Mouse (Mus musculus) neural tube, embryonic 13.5 days (tissue): ENCODE results near the gene Sms. TPM values are rescaled to one million over a fixed set of nuclear protein-coding genes. Genes with fewer than 3 reads are reported as not detected.

Experiments used
- ATAC-seq: fragments of 200-750 bp; cut with Nextera tagmentation; 2 replicates; pipeline ENCODE4 v1.8.0; 2017; ENCODE audit warnings: low read depth, mild to moderate bottlenecking, moderate TSS enrichment, moderate library complexity
- H3K27ac ChIP-seq: fragments of 300-500 bp; sonication (generic); replicated peaks from 2 replicates; pipeline ENCODE4 v1.5.1; 2015; ENCODE audit warnings: moderate library complexity, mild to moderate bottlenecking, inconsistent platforms
- H3K27me3 ChIP-seq: fragments of 300-500 bp; sonication (generic); 2 replicates; pipeline ENCODE4 v1.6.1; 2015; ENCODE audit warnings: mild to moderate bottlenecking, inconsistent platforms
- H3K36me3 ChIP-seq: fragments of 300-500 bp; sonication (generic); 2 replicates; pipeline ENCODE4 v1.6.1; 2015; ENCODE audit warnings: mild to moderate bottlenecking, inconsistent platforms
- H3K4me1 ChIP-seq: fragments of 300-500 bp; sonication (generic); replicated peaks from 2 replicates; pipeline ENCODE4 v1.6.1; 2015; ENCODE audit warnings: inconsistent platforms
- H3K4me2 ChIP-seq: fragments of 300-500 bp; sonication (generic); 2 replicates; pipeline ENCODE4 v1.6.1; 2015; ENCODE audit warnings: inconsistent platforms, mild to moderate bottlenecking, moderate library complexity
- H3K4me3 ChIP-seq: fragments of 300-500 bp; sonication (generic); 2 replicates; pipeline ENCODE4 v1.5.1; 2015; ENCODE audit warnings: mild to moderate bottlenecking, inconsistent platforms
- H3K9ac ChIP-seq: fragments of 300-500 bp; sonication (generic); 2 replicates; pipeline ENCODE4 v1.6.1; 2015; ENCODE audit warnings: moderate library complexity, mild to moderate bottlenecking, inconsistent platforms
- H3K9me3 ChIP-seq: fragments of 300-500 bp; sonication (generic); 2 replicates; pipeline ENCODE4 v1.6.1; 2016; ENCODE audit warnings: inconsistent platforms
- WGBS: fragments of 180-500 bp; shearing (Covaris S2); methylation state at CpG from one replicate; pipeline ENCODE4 v1.1.7; 2015; 5-methylcytosine and 5-hydroxymethylcytosine counted together
- polyA plus RNA-seq: library from polyadenylated mRNA; unstranded; fragments of >200 nt; fragmentation: Nextera tagmentation; extraction: Ambion mirVana; gene quantifications from 2 replicates; pipeline ENCODE4 v1.2.1, GENCODE M21; 2015

The Sms gene
- polyA plus RNA-seq, result 112 and 125 TPM in 2 replicates

DNA sequence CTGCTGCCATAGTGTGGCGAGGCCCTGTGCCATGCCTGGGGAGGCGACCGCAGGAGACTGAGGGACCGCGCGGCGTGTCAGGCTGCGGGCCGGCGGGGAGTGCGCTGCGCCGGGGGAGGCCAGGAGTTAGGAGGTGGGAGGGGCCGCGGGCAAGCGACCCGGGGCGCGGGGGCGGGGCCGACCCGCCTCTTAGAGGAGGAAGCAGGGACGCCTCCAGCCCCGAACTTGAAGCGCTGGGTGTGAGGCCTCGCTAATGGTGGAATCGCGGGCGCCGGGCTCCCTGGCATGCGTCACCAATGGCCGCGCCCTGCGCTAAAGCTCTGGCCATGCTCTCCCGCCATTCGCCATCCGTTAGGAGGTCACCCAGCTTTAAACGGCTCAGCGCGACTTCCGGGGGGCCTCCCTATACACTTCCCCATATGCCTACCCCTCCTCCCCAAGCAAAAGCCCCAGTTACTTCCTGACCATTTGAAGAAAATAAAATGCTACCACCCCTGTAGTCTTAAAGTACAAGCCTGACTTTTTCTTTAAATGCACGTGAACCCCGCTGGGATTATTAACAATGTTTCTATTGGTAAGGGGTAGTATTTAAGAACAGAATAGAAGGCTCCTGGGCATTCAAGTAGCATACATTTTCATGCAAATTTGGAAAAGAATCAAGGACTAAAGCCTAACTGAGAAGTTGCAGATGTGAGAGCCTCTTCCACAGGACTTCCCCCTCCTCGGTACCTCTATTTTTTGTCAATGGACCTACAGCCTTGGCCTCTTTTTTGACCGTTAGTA lies at the start of gene Sms:
TSS of gene Sms (minus strand) at position 344 of the 783 bp plus-strand sequence.
- peak; percentile 91 for ATAC-seq
- Histone ChIP-seq H3K4me1 (peaks cover 13% of the 10 kb centered on the region), H3K9ac (peak within 1 kb of the TSS; percentile 89), H3K27me3 (no peaks in the 10 kb centered on the region), H3K27ac (peak within 1 kb of the TSS; percentile 94), H3K36me3 (no peaks in the 10 kb centered on the region), H3K4me2 (peak within 1 kb of the TSS; percentile 55), H3K9me3 (no peaks in the 10 kb centered on the region), H3K4me3 (peak within 1 kb of the TSS; percentile 66)
- whole genome bisulfite sequencing, result 16% methylated on average over 26 of the region's 45 CpGs

DNA sequence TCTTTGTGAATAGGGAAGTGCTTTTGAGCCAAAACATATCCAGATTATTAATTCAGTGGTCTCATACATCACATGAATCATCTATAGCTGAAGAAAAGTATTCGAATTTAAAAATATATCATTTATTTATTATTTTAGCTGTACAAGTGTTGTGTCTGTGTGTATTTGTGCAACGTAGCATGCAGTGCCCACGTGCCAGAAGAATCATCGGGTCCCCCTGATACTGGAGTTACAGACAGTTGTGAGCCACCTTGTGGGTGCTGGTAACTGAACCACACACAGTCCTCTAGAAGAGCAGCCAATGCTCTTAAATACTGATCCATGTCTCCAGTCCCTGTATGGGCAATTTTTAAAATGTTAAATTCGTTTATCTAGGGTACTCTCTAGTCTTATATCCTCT lies 14.3 kb upstream of the Sms start:
- Histone ChIP-seq H3K4me2 (no peak overlapping the region), H3K36me3 (no peaks in the 10 kb centered on the region), H3K4me1 (no peaks in the 10 kb centered on the region), H3K27ac (no peak overlapping the region), H3K9me3 (no peaks in the 10 kb centered on the region), H3K9ac (no peak overlapping the region), H3K4me3 (no peak overlapping the region), H3K27me3 (no peaks in the 10 kb centered on the region)
- ATAC-seq, result no peak
- 68% methylated on average over 5 of the region's 5 CpGs for WGBS

DNA sequence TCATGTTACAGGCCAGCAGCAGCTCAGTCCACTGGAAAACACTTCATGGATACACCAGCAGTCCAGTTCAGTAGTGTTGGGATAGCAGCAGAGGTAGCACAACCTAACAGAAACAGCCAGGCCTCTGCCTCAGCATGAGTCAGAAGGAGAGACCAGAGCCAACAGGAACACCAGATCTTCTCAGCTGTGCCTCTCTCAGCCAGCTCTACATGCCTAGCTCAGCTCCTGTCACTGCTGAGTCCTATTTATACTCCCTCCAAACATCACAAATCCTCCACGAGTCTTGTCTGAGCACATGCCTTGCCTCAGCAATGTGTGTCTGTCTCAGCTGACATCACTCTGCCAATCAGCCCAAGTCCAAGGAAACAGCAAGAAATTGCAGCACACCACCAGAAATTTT lies 12.4 kb upstream of the Sms start:
- Histone ChIP-seq H3K4me1 (no peaks in the 10 kb centered on the region), H3K9me3 (no peaks in the 10 kb centered on the region), H3K27ac (no peak overlapping the region), H3K4me2 (no peak overlapping the region), H3K4me3 (no peak overlapping the region), H3K9ac (no peak overlapping the region), H3K36me3 (no peaks in the 10 kb centered on the region), H3K27me3 (no peaks in the 10 kb centered on the region)
- no peak for ATAC-seq
- WGBS, result 65% methylated on average over 1 of the region's 1 CpGs

DNA sequence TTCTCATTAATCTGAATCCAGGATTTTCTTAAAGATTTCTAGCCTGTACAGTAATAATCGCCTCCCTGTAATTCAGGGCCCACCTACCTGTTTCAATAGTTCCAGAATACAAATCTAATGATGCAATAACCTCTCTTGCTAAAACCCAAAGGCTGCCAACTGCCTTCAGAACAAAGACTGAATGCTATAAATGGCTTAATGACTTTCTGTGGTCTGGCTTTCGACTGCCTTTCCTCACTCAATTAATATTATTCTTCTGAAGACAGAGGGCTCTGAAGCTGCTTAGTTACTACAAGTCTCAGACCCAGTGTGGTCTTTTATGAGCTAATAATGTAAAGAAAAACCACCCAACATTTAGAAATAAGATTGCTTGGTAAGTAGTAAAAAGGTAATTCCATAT lies 9.8 kb upstream of the Sms start:
- no peak overlapping the region for H3K4me3 ChIP-seq
- no peak overlapping the region for H3K9ac ChIP-seq
- 48% methylated on average over 2 of the region's 2 CpGs for WGBS
- no peaks in the 10 kb centered on the region for H3K9me3 ChIP-seq
- no peak for ATAC-seq
- H3K27me3 ChIP-seq, result no peaks in the 10 kb centered on the region
- no peak overlapping the region for H3K4me2 ChIP-seq
- no peak overlapping the region for H3K27ac ChIP-seq
- no peaks in the 10 kb centered on the region for H3K4me1 ChIP-seq
- H3K36me3 ChIP-seq, result no peaks in the 10 kb centered on the region

DNA sequence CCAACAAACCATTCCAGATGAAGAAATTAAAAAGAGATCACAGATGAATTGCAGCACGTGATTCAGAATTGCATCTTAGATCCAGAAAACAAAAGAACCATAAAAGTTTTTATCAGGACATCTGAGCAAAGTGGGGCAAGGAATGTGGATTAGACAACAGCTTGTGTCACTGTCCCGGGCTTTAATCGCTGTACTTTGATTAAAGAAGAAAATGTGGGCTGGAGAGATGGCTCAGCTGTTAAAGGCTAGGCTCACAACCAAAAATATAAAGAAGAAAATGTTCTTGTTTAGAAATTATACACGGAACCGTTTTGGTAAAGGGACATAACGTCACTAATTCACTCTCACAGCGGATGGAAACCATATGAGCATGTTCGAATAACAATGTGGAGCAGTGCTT lies 7.9 kb upstream of the Sms start:
- no peaks in the 10 kb centered on the region for H3K36me3 ChIP-seq
- H3K9me3 ChIP-seq, result no peaks in the 10 kb centered on the region
- no peak overlapping the region for H3K9ac ChIP-seq
- no peak overlapping the region for H3K4me2 ChIP-seq
- no peaks in the 10 kb centered on the region for H3K4me1 ChIP-seq
- H3K27me3 ChIP-seq, result no peaks in the 10 kb centered on the region
- 80% methylated on average over 8 of the region's 8 CpGs for WGBS
- H3K4me3 ChIP-seq, result no peak overlapping the region
- H3K27ac ChIP-seq, result no peak overlapping the region
- no peak for ATAC-seq

DNA sequence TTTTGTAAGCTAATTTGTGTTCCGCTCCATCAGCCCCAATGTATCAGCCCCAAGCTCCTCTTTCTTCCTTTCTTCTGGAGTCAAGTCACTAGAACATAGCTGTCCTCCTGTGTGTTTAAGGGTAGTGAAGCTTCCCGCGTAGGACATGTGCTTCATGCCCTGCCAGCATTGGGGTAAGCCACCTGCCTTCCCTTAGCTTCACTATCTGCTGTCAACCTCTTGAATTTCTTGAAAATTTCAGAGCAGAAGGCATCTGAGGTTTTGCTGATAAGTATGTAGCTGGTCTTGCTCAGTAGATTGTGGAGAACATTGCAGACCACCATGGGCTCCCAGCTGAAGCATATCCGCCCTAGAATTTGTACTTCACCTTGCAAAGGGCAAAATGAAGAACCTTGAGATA lies 1.1 kb upstream of the Sms start:
- no peaks in the 10 kb centered on the region for H3K27me3 ChIP-seq
- peaks cover 13% of the 10 kb centered on the region for H3K4me1 ChIP-seq
- H3K9ac ChIP-seq, result no peak overlapping the region
- H3K27ac ChIP-seq, result no peak overlapping the region
- ATAC-seq, result no peak
- H3K36me3 ChIP-seq, result no peaks in the 10 kb centered on the region
- no peaks in the 10 kb centered on the region for H3K9me3 ChIP-seq
- no peak overlapping the region for H3K4me2 ChIP-seq
- no peak overlapping the region for H3K4me3 ChIP-seq
- 82% methylated on average over 4 of the region's 4 CpGs for WGBS

DNA sequence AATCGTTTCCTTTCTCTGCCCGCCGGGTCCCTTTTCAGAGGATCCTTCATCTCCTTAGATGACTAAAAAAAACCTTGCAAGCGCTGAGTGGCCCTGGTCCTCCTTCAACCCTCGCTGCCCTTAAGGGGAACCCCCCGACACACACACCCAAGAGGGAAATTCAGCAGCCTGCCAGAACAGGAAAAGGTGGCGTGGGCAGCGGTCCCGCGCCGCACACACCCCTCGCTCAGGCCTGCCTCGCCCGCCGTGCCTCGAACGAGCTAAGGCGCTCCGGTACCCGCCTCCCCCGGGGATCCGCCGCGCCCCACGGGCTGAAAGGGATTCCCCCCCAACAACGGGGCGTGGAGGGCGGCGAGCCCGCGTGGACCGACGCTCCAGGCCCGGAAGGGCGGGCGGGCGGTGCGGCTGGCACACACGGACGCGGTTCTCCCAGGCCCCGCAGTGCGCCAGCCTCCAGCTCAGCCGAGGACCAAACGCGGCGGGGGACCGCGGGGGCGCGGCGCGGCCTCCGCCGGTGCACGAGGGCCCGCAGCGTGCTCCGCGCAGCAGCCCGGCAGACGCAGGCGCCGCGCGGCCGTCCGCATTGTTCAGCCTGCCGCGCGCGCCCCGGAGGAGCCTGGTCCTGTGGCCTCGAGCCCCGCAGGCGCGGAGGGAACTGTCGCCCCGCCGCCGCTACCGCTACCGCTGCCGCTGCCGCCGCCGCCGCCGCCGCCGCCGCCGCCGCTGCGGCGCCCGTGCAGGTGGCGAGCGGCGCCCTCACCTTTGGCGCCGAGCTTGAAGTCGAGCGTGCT lies 747 bp downstream of the Sms start:
- H3K27ac ChIP-seq, result peak overlapping the region; percentile 94
- H3K4me1 ChIP-seq, result peaks cover 13% of the 10 kb centered on the region
- peak overlapping the region; percentile 55 for H3K4me2 ChIP-seq
- H3K36me3 ChIP-seq, result no peaks in the 10 kb centered on the region
- H3K4me3 ChIP-seq, result peak overlapping the region; percentile 66
- 23% methylated on average over 74 of the region's 104 CpGs for WGBS
- H3K27me3 ChIP-seq, result no peaks in the 10 kb centered on the region
- peak overlapping the region; percentile 89 for H3K9ac ChIP-seq
- H3K9me3 ChIP-seq, result no peaks in the 10 kb centered on the region
- ATAC-seq, result peak; percentile 84

DNA sequence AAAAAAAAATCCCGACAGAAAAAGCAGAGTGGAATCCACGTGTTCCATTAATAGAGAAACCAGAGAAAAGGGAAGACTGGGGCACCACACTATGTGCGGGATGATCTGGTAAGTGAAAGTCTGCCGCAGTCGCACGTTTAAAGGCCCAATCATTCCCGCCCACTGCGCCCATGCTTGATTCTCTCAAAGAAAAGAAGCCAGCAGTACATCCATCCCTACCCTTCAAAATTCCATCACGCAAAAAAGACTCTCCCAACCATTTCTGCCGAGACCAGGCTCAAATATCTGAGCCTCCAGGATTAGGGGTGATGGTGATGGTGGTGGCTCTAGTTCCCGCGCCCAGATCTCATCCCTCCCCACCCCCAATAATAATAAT lies 1.3 kb downstream of the Sms start:
- no peaks in the 10 kb centered on the region for H3K9me3 ChIP-seq
- 0 out of 2 replicates have a peak, but pooled peaks have one; percentile 17 for ATAC-seq
- no peaks in the 10 kb centered on the region for H3K36me3 ChIP-seq
- no peaks in the 10 kb centered on the region for H3K27me3 ChIP-seq
- peaks cover 13% of the 10 kb centered on the region for H3K4me1 ChIP-seq
- peak overlapping the region; percentile 94 for H3K27ac ChIP-seq
- peak overlapping the region; percentile 89 for H3K9ac ChIP-seq
- peak overlapping the region; percentile 66 for H3K4me3 ChIP-seq
- WGBS, result 12% methylated on average over 12 of the region's 12 CpGs
- peak overlapping the region; percentile 55 for H3K4me2 ChIP-seq

DNA sequence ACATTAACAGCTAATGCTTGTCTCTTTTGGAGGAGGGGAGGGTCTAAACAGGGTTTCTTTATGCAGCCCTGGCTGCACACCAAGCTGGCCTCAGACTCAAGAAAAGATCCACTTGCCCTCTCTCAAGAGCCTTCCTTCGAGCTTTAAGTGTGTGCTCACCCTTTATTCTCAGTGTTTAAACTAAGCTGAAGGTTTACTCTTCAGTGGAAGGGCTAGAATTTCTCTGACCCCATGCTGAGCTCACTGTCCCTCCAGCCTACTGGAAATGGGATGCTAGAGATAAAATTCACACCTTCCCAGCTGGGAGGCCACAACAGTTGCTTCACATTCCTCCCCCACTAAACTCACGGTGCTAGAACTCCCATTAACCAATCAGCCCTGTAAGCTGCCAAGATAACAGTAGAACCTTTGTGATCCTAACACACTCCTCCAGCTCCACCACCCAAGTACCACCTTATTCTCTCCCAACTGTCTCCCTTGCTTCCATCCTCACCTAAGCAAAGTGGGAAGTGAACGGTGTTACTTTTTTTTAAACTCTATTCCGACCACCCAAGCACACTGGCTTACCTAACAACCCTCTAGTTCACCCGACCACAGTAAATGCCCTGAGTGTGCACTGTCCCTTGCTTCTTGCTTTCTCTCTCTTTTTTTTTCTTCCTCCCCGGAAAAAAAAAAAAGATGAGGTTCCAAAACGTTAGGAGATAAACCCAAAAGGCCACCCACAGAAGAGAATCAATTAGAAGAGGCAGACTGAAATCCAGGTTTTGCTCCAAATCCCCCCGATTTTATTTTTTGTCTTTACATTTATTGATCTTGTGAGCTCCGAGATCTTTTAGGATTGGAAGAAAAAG lies 2.0 kb downstream of the Sms start:
- Histone ChIP-seq H3K27me3 (no peaks in the 10 kb centered on the region), H3K9ac (peak overlapping the region; percentile 89), H3K36me3 (no peaks in the 10 kb centered on the region), H3K4me3 (peak overlapping the region; percentile 66), H3K4me2 (peak overlapping the region; percentile 55), H3K27ac (0 out of 2 replicates have a peak overlapping the region, but pooled peaks have one; percentile 94), H3K4me1 (peaks cover 13% of the 10 kb centered on the region), H3K9me3 (no peaks in the 10 kb centered on the region)
- WGBS, result 26% methylated on average over 9 of the region's 9 CpGs
- ATAC-seq, result no peak

DNA sequence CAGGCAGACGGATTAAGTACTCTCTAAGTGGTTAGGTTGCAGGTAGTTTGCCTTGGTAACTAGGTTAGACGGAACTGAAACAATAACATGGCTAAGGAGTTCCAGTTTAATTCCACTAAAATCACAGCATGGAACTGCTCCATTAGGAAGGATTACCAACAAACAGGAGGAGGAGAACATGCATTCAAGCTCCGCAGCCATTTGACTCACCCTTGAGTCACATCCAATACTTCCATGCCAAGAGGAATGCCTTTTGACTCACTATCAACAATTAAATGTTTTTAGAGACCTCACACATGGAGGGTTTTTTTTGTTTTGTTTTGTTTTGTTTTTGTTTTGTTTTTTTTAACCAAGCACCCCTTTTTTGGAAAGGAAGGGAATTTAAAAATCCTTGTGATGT lies 3.3 kb downstream of the Sms start:
- Histone ChIP-seq H3K27ac (no peak overlapping the region), H3K4me3 (no peak overlapping the region), H3K9ac (no peak overlapping the region), H3K27me3 (no peaks in the 10 kb centered on the region), H3K4me1 (peaks cover 13% of the 10 kb centered on the region), H3K4me2 (no peak overlapping the region), H3K36me3 (no peaks in the 10 kb centered on the region), H3K9me3 (no peaks in the 10 kb centered on the region)
- ATAC-seq, result no peak
- 70% methylated on average over 3 of the region's 3 CpGs for WGBS

DNA sequence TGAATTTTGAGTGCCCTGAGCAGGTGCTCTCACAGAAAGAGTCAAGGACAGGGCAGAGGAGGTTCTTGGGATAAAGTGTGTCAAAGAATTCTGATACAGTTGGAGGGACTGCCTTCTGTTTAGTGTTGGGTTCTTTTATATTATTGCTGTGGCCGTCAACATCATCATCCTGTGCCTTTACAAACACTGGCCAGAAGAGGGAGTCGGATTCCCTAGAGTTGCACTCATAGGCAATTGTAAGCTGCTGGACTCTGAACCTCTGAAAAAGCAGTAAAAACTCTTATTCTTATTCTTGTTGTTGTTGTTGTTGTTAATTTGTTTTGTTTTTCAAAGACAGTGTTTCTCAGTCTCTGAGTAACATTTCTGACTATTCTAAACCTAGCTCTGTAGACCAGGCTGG lies 5.3 kb downstream of the Sms start:
- Histone ChIP-seq H3K27me3 (no peaks in the 10 kb centered on the region), H3K4me2 (no peak overlapping the region), H3K4me3 (no peak overlapping the region), H3K4me1 (peaks cover 13% of the 10 kb centered on the region), H3K27ac (no peak overlapping the region), H3K36me3 (no peaks in the 10 kb centered on the region), H3K9me3 (no peaks in the 10 kb centered on the region), H3K9ac (no peak overlapping the region)
- ATAC-seq, result no peak
- WGBS, result 49% methylated on average over 2 of the region's 2 CpGs

DNA sequence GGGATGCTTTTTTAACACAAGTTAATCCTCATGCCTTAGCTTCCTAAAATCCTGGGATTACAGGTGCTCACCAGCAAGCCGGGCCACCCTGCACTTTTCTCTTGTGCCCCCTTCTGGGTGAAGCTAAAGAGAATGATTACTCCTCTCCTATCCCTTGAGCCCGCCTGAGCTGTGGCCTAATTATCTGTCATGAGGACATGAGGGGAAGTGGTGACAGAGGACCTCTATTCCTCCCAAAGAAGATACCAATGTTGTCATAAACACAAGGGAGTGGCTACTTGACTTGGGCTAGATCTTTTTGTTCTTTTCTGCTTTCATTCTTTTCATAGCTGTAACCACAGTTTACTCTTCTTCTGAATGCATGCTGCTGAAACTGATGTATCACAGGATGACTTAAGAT lies 9.2 kb downstream of the Sms start:
- Histone ChIP-seq H3K4me1 (no peaks in the 10 kb centered on the region), H3K4me3 (no peak overlapping the region), H3K4me2 (no peak overlapping the region), H3K27ac (no peak overlapping the region), H3K9ac (no peak overlapping the region), H3K36me3 (no peaks in the 10 kb centered on the region), H3K27me3 (no peaks in the 10 kb centered on the region), H3K9me3 (no peaks in the 10 kb centered on the region)
- WGBS, result 87% methylated on average over 2 of the region's 2 CpGs
- no peak for ATAC-seq
